Comparison of ENCODE assay signal across 9 mouse cellular contexts in the genomic region with DNA sequence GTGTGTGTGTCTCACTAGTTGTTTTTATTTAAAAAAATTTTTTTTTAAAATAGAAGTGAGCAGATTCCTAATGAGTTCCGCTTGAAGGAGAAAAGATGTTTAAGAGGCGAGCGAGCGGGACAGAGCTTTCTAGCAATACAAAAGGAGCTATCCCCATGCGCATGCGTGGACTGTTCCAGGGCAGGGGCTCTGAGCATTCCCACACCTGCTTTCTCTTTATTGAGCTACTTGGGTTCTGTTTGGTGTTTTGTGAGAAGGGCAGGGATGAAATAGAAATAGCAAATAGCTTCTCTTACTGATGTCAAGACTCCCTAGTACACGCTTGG. TPM values are rescaled to one million over a fixed set of nuclear protein-coding genes. Genes with fewer than 3 reads are reported as not detected.
DNase-seq lines count a peak whose midpoint lies in the region; ATAC-seq and TF ChIP-seq lines count a peak whose summit lies in the region.
"Had no signal": no experiment of that assay in that cellular context is flagged by ENCODE, and none has a peak within 500 bp of the region (broad histone marks: within the 10 kb centered on the region; RNA-seq: fewer than 3 reads in every experiment).

No protein-coding gene starts in this region.

- no peaks in the 10 kb centered on the region for H3K27me3 ChIP-seq in kidney, embryonic 14.5 days (ENCODE audit: control insufficient read depth, insufficient read depth, low read length)
- H3K27me3 ChIP-seq in forebrain, embryonic 13.5 days = no peaks in the 10 kb centered on the region
- no peaks in the 10 kb centered on the region for H3K27me3 ChIP-seq in midbrain, embryonic 11.5 days (ENCODE audit: control insufficient read depth, insufficient read depth, low read length)

- H3K4me1 ChIP-seq in kidney, embryonic 14.5 days (ENCODE audit: control insufficient read depth, insufficient read depth, low read length) = peaks cover 11% of the 10 kb centered on the region; the same call in 1 of the 2 replicates
- peaks cover 14% of the 10 kb centered on the region for H3K4me1 ChIP-seq in forebrain, embryonic 13.5 days
- peaks cover 11% of the 10 kb centered on the region for H3K4me1 ChIP-seq in midbrain, embryonic 11.5 days (ENCODE audit: control insufficient read depth, insufficient read depth, low read length)

- WGBS in kidney, embryonic 14.5 days = 32% methylated on average over 7 of the region's 7 CpGs
- WGBS in forebrain, embryonic 13.5 days = 2% methylated on average over 7 of the region's 7 CpGs
- WGBS in midbrain, embryonic 11.5 days = 7% methylated on average over 7 of the region's 7 CpGs

- intact Hi-C loops in heart, postnatal 10 days (cut with DNase I) = no loop called here

- no peak overlapping the region for H3K4me2 ChIP-seq in kidney, embryonic 14.5 days (replicated peaks; ENCODE audit: low read depth, low read length)
- H3K4me2 ChIP-seq in forebrain, embryonic 13.5 days = peak overlapping the region; percentile 39
- peak overlapping the region; percentile 12; the same call in 1 of the 2 replicates for H3K4me2 ChIP-seq in midbrain, embryonic 11.5 days

- DNase-seq in kidney, adult 8-10 months = no peak
- peak; percentile 94 for DNase-seq in brain, embryonic 14.5 days (ENCODE audit: low read depth)
- no peak for DNase-seq in midbrain, embryonic 11.5 days (ENCODE audit: low spot score, missing footprints)
- no peak for DNase-seq in frontal cortex, postnatal 36 days (ENCODE audit: low spot score in 2 of 2)
- no peak for DNase-seq in heart, postnatal 10 days
- no peak for DNase-seq in cerebellum, adult 9-11 months

- no peak for TF ChIP-seq POLR2A in brain, embryonic 14.5 days (IDR thresholded peaks at IDR 0.05; ENCODE audit: borderline replicate concordance, extremely low read depth, insufficient read depth, insufficient read length, poor library complexity, severe bottlenecking)

- H3K9ac ChIP-seq in kidney, embryonic 14.5 days (ENCODE audit: low read depth, low read length) = no peak overlapping the region
- H3K9ac ChIP-seq in forebrain, embryonic 13.5 days = no peak overlapping the region
- 0 out of 2 replicates have a peak overlapping the region, but pooled peaks have one; percentile 28 for H3K9ac ChIP-seq in midbrain, embryonic 11.5 days (ENCODE audit: low read length)

- no peaks in the 10 kb centered on the region for H3K36me3 ChIP-seq in kidney, embryonic 14.5 days (ENCODE audit: control insufficient read depth, insufficient read depth, low read length)
- H3K36me3 ChIP-seq in forebrain, embryonic 13.5 days (ENCODE audit: poor library complexity, severe bottlenecking) = peaks cover 3% of the 10 kb centered on the region; the same call in 1 of the 2 replicates
- no peaks in the 10 kb centered on the region for H3K36me3 ChIP-seq in midbrain, embryonic 11.5 days (ENCODE audit: control insufficient read depth, insufficient read depth, low read length)

- ATAC-seq in kidney, embryonic 14.5 days (ENCODE audit: low FRiP score, low TSS enrichment) = no peak
- peak; percentile 82 for ATAC-seq in forebrain, embryonic 13.5 days
- ATAC-seq in midbrain, embryonic 11.5 days (ENCODE audit: low FRiP score) = peak; percentile 82

- no peak for TF ChIP-seq CTCF in brain, embryonic 14.5 days (IDR thresholded peaks at IDR 0.05; ENCODE audit: borderline replicate concordance, extremely low read depth, insufficient read depth, insufficient read length)

- H3K27ac ChIP-seq in kidney, embryonic 14.5 days (ENCODE audit: low read depth, low read length) = 0 out of 2 replicates have a peak overlapping the region, but pooled peaks have one; percentile 11
- H3K27ac ChIP-seq in forebrain, embryonic 13.5 days = peak overlapping the region; percentile 73
- peak overlapping the region; percentile 68; the same call in 1 of the 2 replicates for H3K27ac ChIP-seq in midbrain, embryonic 11.5 days (ENCODE audit: low read depth, low read length)

- H3K9me3 ChIP-seq in kidney, embryonic 14.5 days (ENCODE audit: control insufficient read depth, low read length) = no peaks in the 10 kb centered on the region
- H3K9me3 ChIP-seq in forebrain, embryonic 13.5 days (replicated peaks) = no peaks in the 10 kb centered on the region
- H3K9me3 ChIP-seq in midbrain, embryonic 11.5 days (ENCODE audit: control insufficient read depth, low read length) = no peaks in the 10 kb centered on the region

- no peak overlapping the region for H3K4me3 ChIP-seq in kidney, embryonic 14.5 days (ENCODE audit: low read length)
- H3K4me3 ChIP-seq in forebrain, embryonic 13.5 days = 0 out of 2 replicates have a peak overlapping the region, but pooled peaks have one; percentile 0
- H3K4me3 ChIP-seq in midbrain, embryonic 11.5 days (ENCODE audit: low read depth, low read length) = no peak overlapping the region

RNA-seq across cellular contexts. Expression of a gene that starts 45.0 kb away (rescaled TPM):
- 4.1 and 6.0 TPM in 2 replicates for polyA plus RNA-seq in kidney, embryonic 14.5 days (2014; fragmentation: Nextera tagmentation; extraction: Ambion mirVana)
- polyA plus RNA-seq in brain, embryonic 14.5 days (2012; rRNA removed) = 10.0 and 18.7 TPM in 2 replicates
- polyA plus RNA-seq in forebrain, embryonic 13.5 days (2015; fragmentation: Nextera tagmentation; extraction: Ambion mirVana) = 20.2 and 21.1 TPM in 2 replicates
- 18.6 and 19.3 TPM in 2 replicates for polyA plus RNA-seq in midbrain, embryonic 11.5 days (2014; fragmentation: Nextera tagmentation; extraction: Ambion mirVana)
- total RNA-seq in heart, postnatal 10 days (2021) = 1 to 10 TPM; 6.9 to 8.9 TPM
- total RNA-seq: MEL had no signal

Comparison
In these comparisons a context has a peak if more than half of its experiments do, and no peak if none do; other contexts are left out.
1. H3K27ac ChIP-seq: peak in every context shown above with its lines; median percentile 73 in forebrain, embryonic 13.5 days; 68 in midbrain, embryonic 11.5 days; 11 in kidney, embryonic 14.5 days.